Mouse (Mus musculus): ENCODE results near the gene Ift140.

Ift140 gene

GRCm38 (mm10) chr17:25015655-25016291, at the start of gene Ift140, which contains the start of gene Cramp1l:
Gene Ift140, plus strand, starts transcription at chr17:25016085.
Gene Cramp1l, minus strand, starts transcription at chr17:25015788.
- DNase-seq (ENCODE audit: low spot score in 2 of 2), result peak; percentile 99

GRCm38 (mm10) chr17:24987221-24987620, 28.7 kb upstream of the Ift140 start:
- DNase-seq (ENCODE audit: low spot score in 2 of 2), result no peak

GRCm38 (mm10) chr17:24994721-24995120, 21.2 kb upstream of the Ift140 start:
- DNase-seq (ENCODE audit: low spot score in 2 of 2), result no peak

GRCm38 (mm10) chr17:25005102-25005501, 10.8 kb upstream of the Ift140 start:
- DNase-seq (ENCODE audit: low spot score in 2 of 2), result no peak

GRCm38 (mm10) chr17:25007480-25007879, 8.4 kb upstream of the Ift140 start:
- DNase-seq (ENCODE audit: low spot score in 2 of 2), result no peak

- peak in 1 of 2 experiments; percentile 15 for DNase-seq (ENCODE audit: low spot score in 2 of 2)
Observed at GRCm38 (mm10) chr17:25013606-25014501, 2.0 kb upstream of the Ift140 start.

- peak; percentile 36 to 46 for DNase-seq (ENCODE audit: low spot score in 2 of 2)
Observed at GRCm38 (mm10) chr17:25014841-25015570, 879 bp upstream of the Ift140 start.

- DNase-seq (ENCODE audit: low spot score in 2 of 2), result peak; percentile 74 to 78
Observed at GRCm38 (mm10) chr17:25016292-25017132, 627 bp downstream of the Ift140 start.

- no peak for DNase-seq (ENCODE audit: low spot score in 2 of 2)
Observed at GRCm38 (mm10) chr17:25036183-25036582, 20.3 kb downstream of the Ift140 start.

- no peak for DNase-seq (ENCODE audit: low spot score in 2 of 2)
Observed at GRCm38 (mm10) chr17:25044879-25045278, 29.0 kb downstream of the Ift140 start.

GRCm38 (mm10) chr17:25045281-25045680, 29.4 kb downstream of the Ift140 start:
- DNase-seq (ENCODE audit: low spot score in 2 of 2), result no peak

- no peak for DNase-seq (ENCODE audit: low spot score in 2 of 2)
Observed at GRCm38 (mm10) chr17:25047143-25047542, 31.3 kb downstream of the Ift140 start.

- no peak for DNase-seq (ENCODE audit: low spot score in 2 of 2)
Observed at GRCm38 (mm10) chr17:25053274-25053673, 37.4 kb downstream of the Ift140 start.

GRCm38 (mm10) chr17:25057041-25057440, 41.2 kb downstream of the Ift140 start:
- no peak for DNase-seq (ENCODE audit: low spot score in 2 of 2)

GRCm38 (mm10) chr17:25063261-25063660, 47.4 kb downstream of the Ift140 start:
- no peak for DNase-seq (ENCODE audit: low spot score in 2 of 2)

GRCm38 (mm10) chr17:25063872-25064271, 48.0 kb downstream of the Ift140 start:
- DNase-seq (ENCODE audit: low spot score in 2 of 2), result no peak

GRCm38 (mm10) chr17:25064351-25064750, 48.5 kb downstream of the Ift140 start:
- no peak for DNase-seq (ENCODE audit: low spot score in 2 of 2)

GRCm38 (mm10) chr17:25065189-25065588, 49.3 kb downstream of the Ift140 start:
- no peak for DNase-seq (ENCODE audit: low spot score in 2 of 2)

- no peak for DNase-seq (ENCODE audit: low spot score in 2 of 2)
Observed at GRCm38 (mm10) chr17:25066595-25066994, 50.7 kb downstream of the Ift140 start.

- no peak for DNase-seq (ENCODE audit: low spot score in 2 of 2)
Observed at GRCm38 (mm10) chr17:25067442-25067851, 51.6 kb downstream of the Ift140 start.

- no peak for DNase-seq (ENCODE audit: low spot score in 2 of 2)
Observed at GRCm38 (mm10) chr17:25068690-25069089, 52.8 kb downstream of the Ift140 start.
